Comparison of ENCODE assay signal across 11 mouse cellular contexts in genomic region chr13:5714793-5715192, GRCm38 (mm10).
DNase-seq lines count a peak whose midpoint lies in the region; ATAC-seq and TF ChIP-seq lines count a peak whose summit lies in the region.
"Had no signal": no experiment of that assay in that cellular context is flagged by ENCODE, and none has a peak within 500 bp of the region (broad histone marks: within the 10 kb centered on the region; RNA-seq: fewer than 3 reads in every experiment).

No protein-coding gene starts in this region.

- peaks cover 5% of the 10 kb centered on the region; the same call in 1 of the 2 replicates for H3K4me1 ChIP-seq in limb, embryonic 13.5 days
- no peaks in the 10 kb centered on the region for H3K4me1 ChIP-seq in limb, embryonic 10.5 days
- H3K4me1 ChIP-seq in intestine, postnatal 0 days (replicated peaks; ENCODE audit: control insufficient read depth, insufficient read depth, low read length) = no peaks in the 10 kb centered on the region
- no peaks in the 10 kb centered on the region for H3K4me1 ChIP-seq in stomach, embryonic 15.5 days
- H3K4me1 ChIP-seq: forebrain, embryonic 15.5 days; liver, embryonic 12.5 days had no signal

- no peak overlapping the region for H3K4me2 ChIP-seq in limb, embryonic 13.5 days (replicated peaks)
- H3K4me2 ChIP-seq in intestine, postnatal 0 days (replicated peaks; ENCODE audit: low read depth) = peak overlapping the region; percentile 28; the same call in 1 of the 2 replicates
- H3K4me2 ChIP-seq in stomach, embryonic 15.5 days = peak overlapping the region; percentile 46
- H3K4me2 ChIP-seq: forebrain, embryonic 15.5 days; liver, embryonic 12.5 days had no signal

- no peak overlapping the region for H3K9ac ChIP-seq in limb, embryonic 13.5 days
- H3K9ac ChIP-seq in intestine, postnatal 0 days (ENCODE audit: low read depth, low read length) = no peak overlapping the region
- no peak overlapping the region for H3K9ac ChIP-seq in stomach, embryonic 15.5 days
- H3K9ac ChIP-seq: forebrain, embryonic 15.5 days; liver, embryonic 12.5 days had no signal

- DNase-seq in frontal cortex, postnatal 14 days (ENCODE audit: low spot score in 2 of 2) = no peak
- DNase-seq in limb, embryonic 10.5 days (ENCODE audit: low spot score) = no peak
- DNase-seq in left cerebral cortex, adult 18-20 months (ENCODE audit: low spot score in 2 of 2) = no peak
- no peak for DNase-seq in adrenal gland, postnatal 25 days
- DNase-seq: cerebellum, postnatal 25 days had no signal

- H3K27ac ChIP-seq in limb, embryonic 13.5 days = 0 out of 2 replicates have a peak overlapping the region, but pooled peaks have one; percentile 34
- no peak overlapping the region for H3K27ac ChIP-seq in limb, embryonic 10.5 days
- H3K27ac ChIP-seq in intestine, postnatal 0 days (ENCODE audit: low read depth, low read length) = 0 out of 2 replicates have a peak overlapping the region, but pooled peaks have one; percentile 50
- peak overlapping the region; percentile 81; the same call in 1 of the 2 replicates for H3K27ac ChIP-seq in stomach, embryonic 15.5 days
- H3K27ac ChIP-seq: forebrain, embryonic 15.5 days; liver, embryonic 12.5 days had no signal

- no peaks in the 10 kb centered on the region for H3K27me3 ChIP-seq in limb, embryonic 13.5 days
- no peaks in the 10 kb centered on the region for H3K27me3 ChIP-seq in limb, embryonic 10.5 days (ENCODE audit: low read depth, poor library complexity, severe bottlenecking)
- H3K27me3 ChIP-seq in intestine, postnatal 0 days (replicated peaks; ENCODE audit: control insufficient read depth, insufficient read depth, low read length) = no peaks in the 10 kb centered on the region
- no peaks in the 10 kb centered on the region for H3K27me3 ChIP-seq in stomach, embryonic 15.5 days (replicated peaks)
- H3K27me3 ChIP-seq: forebrain, embryonic 15.5 days; liver, embryonic 12.5 days had no signal

- TF ChIP-seq CTCF in intestine, postnatal 0 days (IDR thresholded peaks at IDR 0.05; ENCODE audit: low read depth) = no peak

- ATAC-seq in frontal cortex, adult (ENCODE audit: low TSS enrichment) = 0 out of 2 replicates have a peak, but pooled peaks have one; percentile 11
- ATAC-seq in limb, embryonic 13.5 days (ENCODE audit: low FRiP score, low read depth) = no peak
- no peak for ATAC-seq in intestine, postnatal 0 days
- no peak for ATAC-seq in stomach, embryonic 15.5 days (ENCODE audit: insufficient read depth, low FRiP score, low read depth)
- ATAC-seq: forebrain, embryonic 15.5 days; liver, embryonic 12.5 days had no signal

- no peak overlapping the region for H3K4me3 ChIP-seq in limb, embryonic 13.5 days
- no peak overlapping the region for H3K4me3 ChIP-seq in limb, embryonic 10.5 days
- peak overlapping the region; percentile 27; the same call in 1 of the 2 replicates for H3K4me3 ChIP-seq in intestine, postnatal 0 days (ENCODE audit: low read depth, low read length)
- no peak overlapping the region for H3K4me3 ChIP-seq in stomach, embryonic 15.5 days (replicated peaks)
- H3K4me3 ChIP-seq: forebrain, embryonic 15.5 days; liver, embryonic 12.5 days had no signal

- H3K36me3 ChIP-seq in limb, embryonic 13.5 days = no peaks in the 10 kb centered on the region
- no peaks in the 10 kb centered on the region for H3K36me3 ChIP-seq in limb, embryonic 10.5 days
- H3K36me3 ChIP-seq in intestine, postnatal 0 days (ENCODE audit: control insufficient read depth, insufficient read depth) = no peaks in the 10 kb centered on the region
- no peaks in the 10 kb centered on the region for H3K36me3 ChIP-seq in stomach, embryonic 15.5 days
- H3K36me3 ChIP-seq: forebrain, embryonic 15.5 days; liver, embryonic 12.5 days had no signal

- no peaks in the 10 kb centered on the region for H3K9me3 ChIP-seq in limb, embryonic 13.5 days
- H3K9me3 ChIP-seq in limb, embryonic 10.5 days (replicated peaks) = no peaks in the 10 kb centered on the region
- no peaks in the 10 kb centered on the region for H3K9me3 ChIP-seq in intestine, postnatal 0 days (ENCODE audit: control insufficient read depth)
- H3K9me3 ChIP-seq in stomach, embryonic 15.5 days = no peaks in the 10 kb centered on the region
- H3K9me3 ChIP-seq: forebrain, embryonic 15.5 days; liver, embryonic 12.5 days had no signal
